Mouse (Mus musculus) embryo, embryonic 10.5 days (tissue): ENCODE data around the gene Prl3d1.
"Not testable (repeated sequence)": the region's sequence is repeated elsewhere in the genome, so short reads cannot be mapped to it uniquely, and the experiment has no call there.

Experiments used
- DNase-seq: peaks from one replicate; pipeline ENCODE4 v3.0.0-alpha.2; 2015; ENCODE audit warnings: low spot score

Gene Prl3d1

DNA sequence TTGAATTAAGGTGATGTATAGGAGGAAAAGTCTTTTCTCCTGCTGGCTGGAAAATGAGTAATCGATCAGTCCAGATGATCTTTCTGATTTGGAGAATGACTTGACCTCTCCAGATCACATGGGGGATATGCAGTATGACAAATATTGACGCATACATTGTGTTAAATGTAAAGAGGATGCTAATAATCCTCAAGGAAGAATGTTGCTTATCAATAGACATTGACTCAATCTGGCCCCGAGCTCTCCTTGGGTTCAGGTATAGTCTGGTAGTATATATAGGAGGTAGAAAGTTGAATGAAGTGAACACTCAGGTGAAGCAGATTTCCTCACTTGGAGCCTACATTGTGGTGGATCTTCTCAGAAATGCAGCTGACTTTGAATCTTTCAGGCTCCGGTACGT, at the start of gene Prl3d1:
Gene Prl3d1 (plus strand): TSS at position 301 of the 400 bp plus-strand sequence.
- not testable (repeated sequence) for DNase-seq

GRCm38 (mm10) chr13:27057270-27057669, 36.7 kb upstream of the Prl3d1 start, which contains the start of gene Prl:
TSS of gene Prl (plus strand) at chr13:27057570.
- DNase-seq: no peak

- no peak for DNase-seq
Observed at GRCm38 (mm10) chr13:27059177-27059576, 34.8 kb upstream of the Prl3d1 start.

GRCm38 (mm10) chr13:27121398-27121797, 27.4 kb downstream of the Prl3d1 start, which contains the start of gene Prl3d2:
TSS of gene Prl3d2 (plus strand) at chr13:27121698.
- not testable (repeated sequence) for DNase-seq

DNA sequence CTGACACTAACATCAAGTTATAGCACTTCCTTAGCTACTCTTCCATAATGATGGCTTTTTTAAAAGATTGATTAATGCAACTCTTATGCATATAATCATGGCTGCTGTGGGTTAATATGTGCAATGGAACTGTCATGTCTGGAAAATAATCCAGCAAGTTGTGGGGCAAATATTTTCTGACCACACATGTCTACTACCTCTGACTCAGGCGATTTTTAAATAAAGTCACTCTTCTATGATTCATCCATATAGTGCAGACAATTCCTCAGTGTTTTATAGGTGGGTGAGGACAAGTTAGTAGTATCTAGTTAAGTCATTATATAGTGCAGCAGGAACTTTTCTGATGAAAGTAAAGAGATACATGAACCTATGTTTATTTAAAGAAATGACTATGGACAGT, 54.3 kb downstream of the Prl3d1 start:
- DNase-seq: no peak
